Mouse (Mus musculus) layer of hippocampus, postnatal 36 days (tissue): ENCODE data around the gene Rex1bd. TPM values are rescaled to one million over a fixed set of nuclear protein-coding genes. Genes with fewer than 3 reads are reported as not detected.

Source experiments
- total RNA-seq, 2 experiments: library from RNA; stranded (reverse); gene quantifications; 2 replicates each; pipeline ENCODE4 v1.2.3; 2021

Gene Rex1bd
- total RNA-seq, 2 experiments from 2014 or later = 97.5 to 102 TPM

Other genes with a start within 250 kb of the Rex1bd start
- 10 to 100 TPM; 77.3 to 86.6 TPM for gene Homer3, start 223.9 kb downstream of the Rex1bd start, total RNA-seq
- 10 to 100 TPM; 39.7 to 40.2 TPM for gene Ddx49, start 204.3 kb downstream of the Rex1bd start, total RNA-seq
- 100 to 1,000 TPM; 129 to 133 TPM for gene Cope, start 204.2 kb downstream of the Rex1bd start, total RNA-seq
- 100 to 1,000 TPM; 116 to 127 TPM for gene Cers1, start 191.0 kb downstream of the Rex1bd start, total RNA-seq
- 10 to 100 TPM; 11.2 to 18.7 TPM for gene Gdf1, start 176.9 kb downstream of the Rex1bd start, total RNA-seq
- 10 to 100 TPM; 70.4 to 72.6 TPM for gene Upf1, start 153.5 kb downstream of the Rex1bd start, total RNA-seq
- under 1 TPM; 0.32 to 0.91 TPM for gene Comp, start 133.2 kb downstream of the Rex1bd start, total RNA-seq
- 100 to 1,000 TPM; 181 to 187 TPM for gene Crtc1, start 67.2 kb downstream of the Rex1bd start, total RNA-seq
- 10 to 100 TPM; 57.4 to 59.0 TPM for gene Klhl26, start 29.8 kb downstream of the Rex1bd start, total RNA-seq
- 100 to 1,000 TPM; 312 to 335 TPM for gene Tmem59l, start 19.4 kb downstream of the Rex1bd start, total RNA-seq
- 10 to 100 TPM; 42.9 to 45.2 TPM for gene Crlf1, start 13.6 kb downstream of the Rex1bd start, total RNA-seq
- 100 to 1,000 TPM; 947 to 957 TPM for gene Uba52, start 4.0 kb upstream of the Rex1bd start, total RNA-seq
- gene Fkbp8, start 21.0 kb upstream of the Rex1bd start, total RNA-seq = 100 to 1,000 TPM; 436 to 447 TPM
- gene Kxd1, start 21.2 kb upstream of the Rex1bd start, total RNA-seq = 10 to 100 TPM; 38.2 to 38.3 TPM
- gene Ell, start 32.7 kb upstream of the Rex1bd start, total RNA-seq = 10 to 100 TPM; 18.6 to 23.4 TPM
- 10 to 100 TPM; 42.9 to 54.3 TPM for gene Isyna1, start 87.6 kb upstream of the Rex1bd start, total RNA-seq
- gene Ssbp4, start 102.1 kb upstream of the Rex1bd start, total RNA-seq = 100 to 1,000 TPM; 276 to 279 TPM
- gene Lrrc25, start 109.4 kb upstream of the Rex1bd start, total RNA-seq = 1 to 10 TPM in 1 of 2 experiments, under 1 TPM in 1; 0.33 to 1.0 TPM
- not detected for gene Gdf15, start 125.7 kb upstream of the Rex1bd start, total RNA-seq
- gene Pgpep1, start 153.6 kb upstream of the Rex1bd start, total RNA-seq = 10 to 100 TPM; 23.1 TPM
- 10 to 100 TPM; 60.3 to 68.5 TPM for gene Lsm4, start 166.5 kb upstream of the Rex1bd start, total RNA-seq
- 100 to 1,000 TPM; 157 to 183 TPM for gene Jund, start 192.2 kb upstream of the Rex1bd start, total RNA-seq
- gene Iqcn, start 196.7 kb upstream of the Rex1bd start, total RNA-seq = under 1 TPM; 0.08 to 0.10 TPM
- gene Gm3336, start 211.8 kb upstream of the Rex1bd start, total RNA-seq = not detected
- gene Pde4c, start 217.0 kb upstream of the Rex1bd start, total RNA-seq = 1 to 10 TPM; 1.5 to 2.4 TPM
- 100 to 1,000 TPM; 729 to 765 TPM for gene Rab3a, start 247.9 kb upstream of the Rex1bd start, total RNA-seq